Mouse (Mus musculus) brain, embryonic 14.5 days (tissue): ENCODE data around the gene Grik3.

Experiments used
- CTCF ChIP-seq: fragments of 200-500 bp; IDR thresholded peaks from 2 replicates; pipeline ENCODE4 v1.5.1; 2012; ENCODE audit warnings: inconsistent platforms, mild to moderate bottlenecking, moderate library complexity, borderline replicate concordance; ENCODE audit not compliant: insufficient read depth, insufficient read length; ENCODE audit errors: extremely low read depth
- POLR2A ChIP-seq: fragments of 200-500 bp; IDR thresholded peaks from 2 replicates; pipeline ENCODE4 v1.6.1; 2012; ENCODE audit warnings: mild to moderate bottlenecking, inconsistent platforms, borderline replicate concordance; ENCODE audit not compliant: poor library complexity, insufficient read depth, insufficient read length, severe bottlenecking; ENCODE audit errors: extremely low read depth

DNA sequence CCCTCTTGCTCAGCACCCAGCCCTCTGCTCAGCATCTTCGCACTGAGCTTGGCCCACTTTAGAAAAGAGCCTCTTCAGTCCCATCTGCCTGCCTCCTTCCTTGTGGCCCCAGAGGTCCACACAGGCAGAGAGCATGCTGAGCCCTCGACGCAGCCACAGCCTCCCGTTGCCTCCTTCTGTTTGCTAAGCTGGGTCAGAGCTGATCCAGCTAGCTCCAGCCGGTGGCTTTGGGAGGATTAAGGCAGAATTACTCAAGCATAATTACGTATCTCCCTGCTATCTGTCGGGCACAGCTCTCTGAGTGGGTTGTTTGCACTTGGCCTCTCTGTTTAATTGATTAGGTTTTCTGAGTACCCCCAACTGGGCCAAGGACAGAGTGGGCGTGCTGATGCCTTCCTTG is 167.9 kb downstream of the Grik3 start:
- TF ChIP-seq CTCF (no peak), POLR2A (no peak)
